Mouse (Mus musculus) liver, embryonic 11.5 days (tissue): ENCODE measurements around the gene Mpv17l2. TPM values are rescaled to one million over a fixed set of nuclear protein-coding genes. Genes with fewer than 3 reads are reported as not detected.
A peak's percentile ranks its signal among the peaks of the same experiment; 100 is the strongest.

Experiments
- ATAC-seq: fragments of 200-750 bp; cut with Nextera tagmentation; replicated peaks from 2 replicates; pipeline ENCODE4 v1.8.0; 2017; ENCODE audit warnings: moderate number of reproducible peaks, mild to moderate bottlenecking, moderate TSS enrichment, moderate library complexity; ENCODE audit not compliant: low FRiP score
- DNase-seq: peaks from one replicate; pipeline ENCODE4 v3.0.0-alpha.2; 2017; ENCODE audit warnings: low spot score
- H3K27ac ChIP-seq: fragments of 300-500 bp; sonication (generic); 2 replicates; pipeline ENCODE4 v1.5.1; 2014; ENCODE audit warnings: mild to moderate bottlenecking, low read depth, low read length, control low read depth
- H3K27me3 ChIP-seq: fragments of 300-500 bp; sonication (generic); replicated peaks from 2 replicates; pipeline ENCODE4 v1.6.1; 2014; ENCODE audit warnings: low read length, mixed read lengths; ENCODE audit not compliant: control insufficient read depth, insufficient read depth
- H3K36me3 ChIP-seq: fragments of 300-500 bp; sonication (generic); 2 replicates; pipeline ENCODE4 v1.6.1; 2014; ENCODE audit warnings: mild to moderate bottlenecking, low read length, moderate library complexity, mixed read lengths; ENCODE audit not compliant: control insufficient read depth, insufficient read depth
- H3K4me1 ChIP-seq: fragments of 300-500 bp; sonication (generic); replicated peaks from 2 replicates; pipeline ENCODE4 v1.6.1; 2014; ENCODE audit warnings: low read length, mixed read lengths; ENCODE audit not compliant: control insufficient read depth, insufficient read depth
- H3K4me2 ChIP-seq: fragments of 300-500 bp; sonication (generic); 2 replicates; pipeline ENCODE4 v1.6.1; 2014; ENCODE audit warnings: mild to moderate bottlenecking, control low read depth, moderate library complexity
- H3K4me3 ChIP-seq: fragments of 300-500 bp; sonication (generic); 2 replicates; pipeline ENCODE4 v1.5.1; 2014; ENCODE audit warnings: low read depth, low read length, control low read depth
- H3K9ac ChIP-seq: fragments of 300-500 bp; sonication (generic); 2 replicates; pipeline ENCODE4 v1.6.1; 2014; ENCODE audit warnings: low read depth, low read length, control low read depth
- H3K9me3 ChIP-seq: fragments of 300-500 bp; sonication (generic); 2 replicates; pipeline ENCODE4 v1.6.1; 2016; ENCODE audit warnings: low read length, inconsistent platforms, mixed read lengths; ENCODE audit not compliant: control insufficient read depth
- WGBS: fragments of 180-500 bp; shearing (Covaris S2); extraction: QIAGEN DNeasy Blood & Tissue Kit; methylation state at CpG from one replicate; pipeline ENCODE4 v1.1.7; 2014; 5-methylcytosine and 5-hydroxymethylcytosine counted together
- polyA plus RNA-seq: library from polyadenylated mRNA; unstranded; fragments of >200 nt; fragmentation: Nextera tagmentation; extraction: Ambion mirVana; gene quantifications from 2 replicates; pipeline ENCODE4 v1.2.1, GENCODE M21; 2014

The Mpv17l2 gene
- polyA plus RNA-seq, 1 experiment from 2014 or later: 67.7 TPM

DNA sequence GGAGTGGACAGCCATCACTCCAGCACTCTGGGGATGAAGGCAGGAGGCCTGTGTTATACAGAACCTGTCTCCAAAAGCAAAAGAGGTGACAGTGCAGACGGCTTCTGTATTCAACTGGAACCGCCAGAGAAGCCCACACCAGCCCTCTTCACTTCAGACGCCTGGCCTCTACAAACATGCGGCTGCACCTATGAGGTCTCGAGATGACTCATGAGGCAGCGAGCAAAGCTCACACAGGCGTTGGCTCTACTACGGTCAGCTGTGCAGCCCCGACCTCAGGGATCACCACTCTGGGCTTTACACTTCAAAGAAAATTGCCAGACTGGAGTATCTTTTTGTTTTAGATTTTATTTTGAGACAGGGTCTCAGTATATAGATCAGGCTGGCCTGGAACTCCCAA is 12.1 kb upstream of the Mpv17l2 start:
- Histone ChIP-seq H3K36me3 (peaks cover 34% of the 10 kb centered on the region), H3K9ac (no peak overlapping the region), H3K27me3 (no peaks in the 10 kb centered on the region), H3K27ac (no peak overlapping the region), H3K4me2 (no peak overlapping the region), H3K4me3 (no peak overlapping the region), H3K9me3 (no peaks in the 10 kb centered on the region), H3K4me1 (peaks cover 34% of the 10 kb centered on the region)
- ATAC-seq (no peak), DNase-seq (no peak)
- 93% methylated on average over 9 of the region's 9 CpGs for WGBS

GRCm38 (mm10) chr8:70772075-70772474 is 11.3 kb upstream of the Mpv17l2 start:
- peaks cover 34% of the 10 kb centered on the region for H3K36me3 ChIP-seq
- no peaks in the 10 kb centered on the region for H3K27me3 ChIP-seq
- H3K4me1 ChIP-seq: peaks cover 36% of the 10 kb centered on the region

DNA sequence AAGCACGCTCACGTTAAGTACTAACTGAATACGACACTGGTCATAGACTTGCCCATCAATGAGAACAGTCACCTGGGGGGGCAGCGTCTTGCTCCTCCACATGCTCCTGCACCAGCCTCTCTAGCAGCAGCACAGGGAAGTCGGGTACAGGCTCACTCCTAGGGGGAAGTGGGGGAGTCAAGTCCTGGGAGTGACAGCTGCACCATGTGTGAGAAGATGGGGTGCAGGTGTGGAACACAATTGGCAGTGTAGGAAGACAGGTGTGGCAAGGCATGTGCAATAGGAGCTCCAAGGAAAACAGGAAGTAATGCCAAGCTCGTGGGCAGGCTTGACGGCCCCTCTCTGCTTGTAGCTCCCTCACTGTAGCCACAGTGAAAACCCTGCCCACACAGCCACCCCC is 10.5 kb upstream of the Mpv17l2 start:
- 77% methylated on average over 7 of the region's 7 CpGs for WGBS
- Histone ChIP-seq H3K4me3 (no peak overlapping the region), H3K4me1 (peaks cover 44% of the 10 kb centered on the region), H3K27me3 (no peaks in the 10 kb centered on the region), H3K27ac (no peak overlapping the region), H3K9ac (0 out of 2 replicates have a peak overlapping the region, but pooled peaks have one; percentile 16), H3K4me2 (no peak overlapping the region), H3K36me3 (peaks cover 34% of the 10 kb centered on the region), H3K9me3 (no peaks in the 10 kb centered on the region)
- DNase-seq: no peak
- ATAC-seq: no peak

More at GRCm38 (mm10) chr8:70772075-70772474, 11.3 kb upstream of the Mpv17l2 start:
- ATAC-seq (no peak), DNase-seq (no peak)
- Histone ChIP-seq H3K4me2 (no peak overlapping the region), H3K9ac (no peak overlapping the region), H3K27ac (no peak overlapping the region), H3K9me3 (no peaks in the 10 kb centered on the region), H3K4me3 (no peak overlapping the region)
- 89% methylated on average over 13 of the region's 13 CpGs for WGBS

DNA sequence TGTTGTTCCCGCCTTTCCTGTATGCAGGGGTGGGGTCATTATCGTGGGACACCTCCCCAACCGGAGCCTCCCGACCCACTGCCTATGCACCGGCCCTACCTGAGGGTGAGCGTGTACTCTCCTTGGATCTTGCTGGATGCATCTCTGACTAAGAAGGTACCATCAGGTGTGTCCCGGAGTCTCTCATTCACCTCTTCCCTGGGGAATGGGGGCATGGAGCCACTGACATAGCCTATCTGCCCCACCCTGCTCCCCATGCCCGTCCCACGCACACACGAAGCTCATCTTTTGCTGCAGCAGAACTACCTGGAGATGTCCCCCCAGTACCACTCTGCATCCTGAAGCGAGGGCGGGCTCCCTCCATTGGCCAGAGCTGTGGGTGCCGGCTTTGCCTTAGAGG is 10.0 kb upstream of the Mpv17l2 start:
- Histone ChIP-seq H3K9me3 (no peaks in the 10 kb centered on the region), H3K4me1 (peaks cover 48% of the 10 kb centered on the region), H3K9ac (0 out of 2 replicates have a peak overlapping the region, but pooled peaks have one; percentile 16), H3K4me2 (no peak overlapping the region), H3K27me3 (no peaks in the 10 kb centered on the region), H3K4me3 (no peak overlapping the region), H3K36me3 (peaks cover 34% of the 10 kb centered on the region), H3K27ac (no peak overlapping the region)
- DNase-seq (no peak), ATAC-seq (no peak)
- 88% methylated on average over 13 of the region's 13 CpGs for WGBS

GRCm38 (mm10) chr8:70769858-70770257 is 9.1 kb upstream of the Mpv17l2 start:
- WGBS: 46% methylated on average over 12 of the region's 12 CpGs
- peak overlapping the region; percentile 42 for H3K27ac ChIP-seq
- H3K4me3 ChIP-seq: no peak overlapping the region
- ATAC-seq (peak; percentile 62), DNase-seq (no peak)
- H3K27me3 ChIP-seq: no peaks in the 10 kb centered on the region
- no peaks in the 10 kb centered on the region for H3K9me3 ChIP-seq
- peak overlapping the region; percentile 49 for H3K9ac ChIP-seq
- H3K36me3 ChIP-seq: peaks cover 32% of the 10 kb centered on the region
- peak overlapping the region; percentile 39 for H3K4me2 ChIP-seq
- peaks cover 49% of the 10 kb centered on the region for H3K4me1 ChIP-seq

DNA sequence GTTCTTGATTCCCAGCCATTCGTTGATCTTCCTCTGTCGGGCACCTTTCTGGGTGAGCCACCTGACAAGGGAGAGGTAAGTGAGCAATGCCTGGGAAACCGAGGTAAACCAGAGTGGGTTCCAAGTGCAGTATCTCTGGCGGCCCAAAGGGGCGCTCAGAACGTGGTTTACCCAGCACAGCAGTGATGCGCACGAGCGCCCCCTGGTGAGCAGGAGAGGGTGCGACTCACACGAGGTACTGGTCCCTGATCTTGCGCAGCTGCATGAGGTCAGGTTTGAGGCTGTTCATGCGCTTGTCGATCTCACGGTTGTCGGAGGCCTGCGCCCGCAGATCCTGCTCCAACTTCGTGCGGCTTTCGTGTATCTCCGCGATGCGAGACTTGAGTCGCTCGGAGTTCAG is 8.6 kb upstream of the Mpv17l2 start:
- Histone ChIP-seq H3K4me2 (peak overlapping the region; percentile 39), H3K27me3 (no peaks in the 10 kb centered on the region), H3K9me3 (no peaks in the 10 kb centered on the region), H3K36me3 (peaks cover 29% of the 10 kb centered on the region), H3K27ac (peak overlapping the region; percentile 42), H3K9ac (peak overlapping the region; percentile 49), H3K4me3 (0 out of 2 replicates have a peak overlapping the region, but pooled peaks have one; percentile 6), H3K4me1 (peaks cover 52% of the 10 kb centered on the region)
- DNase-seq (peak; percentile 91), ATAC-seq (peak; percentile 79)
- 5% methylated on average over 26 of the region's 26 CpGs for WGBS

DNA sequence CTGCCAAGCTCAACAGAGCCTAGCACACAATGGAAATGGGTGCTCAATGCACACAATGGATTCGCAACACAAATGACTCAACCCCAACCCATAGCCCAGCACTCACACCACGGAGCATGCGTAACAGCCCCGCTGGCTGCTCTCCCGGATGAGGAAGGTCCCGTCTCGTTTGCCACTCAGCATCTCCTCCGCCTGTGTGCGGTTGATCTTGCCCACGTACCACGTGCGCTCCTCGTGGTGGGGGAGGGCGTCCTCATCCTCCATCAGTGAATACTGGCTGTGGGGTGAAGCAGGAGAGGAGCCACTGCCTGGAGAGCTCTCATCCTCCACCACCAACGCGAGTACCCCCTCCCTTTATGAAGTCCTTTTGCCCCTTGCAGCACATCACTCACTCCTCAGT is 8.2 kb upstream of the Mpv17l2 start:
- 84% methylated on average over 16 of the region's 16 CpGs for WGBS
- peak overlapping the region; percentile 5; the same call in 1 of the 2 replicates for H3K4me2 ChIP-seq
- no peaks in the 10 kb centered on the region for H3K9me3 ChIP-seq
- peak overlapping the region; percentile 20; the same call in 1 of the 2 replicates for H3K4me3 ChIP-seq
- DNase-seq (no peak), ATAC-seq (no peak)
- peak overlapping the region; percentile 42 for H3K27ac ChIP-seq
- no peak overlapping the region for H3K9ac ChIP-seq
- peaks cover 53% of the 10 kb centered on the region for H3K4me1 ChIP-seq
- peaks cover 27% of the 10 kb centered on the region for H3K36me3 ChIP-seq
- no peaks in the 10 kb centered on the region for H3K27me3 ChIP-seq

DNA sequence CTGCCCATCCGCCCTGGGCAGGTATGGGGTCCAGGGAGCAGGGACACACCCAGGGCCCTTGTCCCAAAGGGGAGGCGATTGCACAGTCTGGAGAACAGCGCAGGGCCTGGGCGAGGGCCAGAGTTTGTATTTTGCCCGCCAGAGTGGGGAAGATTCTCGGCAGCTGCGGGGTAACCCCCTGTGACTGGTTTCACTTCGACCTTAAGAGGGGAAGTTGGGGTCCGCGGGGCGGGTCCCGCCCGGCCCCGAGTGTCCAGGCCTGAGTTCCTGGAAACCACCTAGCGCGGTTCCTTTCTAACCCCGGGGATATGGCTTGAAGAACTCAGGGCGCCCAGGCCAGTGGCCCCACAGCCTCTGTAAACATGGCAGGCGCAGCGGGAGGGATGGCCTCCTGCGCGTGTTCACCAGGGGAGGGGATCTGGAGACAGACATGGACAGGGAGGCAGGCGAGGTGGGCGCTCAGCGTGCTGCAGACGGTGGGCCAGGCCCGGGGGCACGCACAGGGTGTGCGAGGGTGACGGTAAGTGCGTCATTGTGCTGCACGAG is 7.6 kb upstream of the Mpv17l2 start:
- Histone ChIP-seq H3K4me1 (peaks cover 58% of the 10 kb centered on the region), H3K9ac (no peak overlapping the region), H3K27ac (no peak overlapping the region), H3K4me2 (peak overlapping the region; percentile 9; the same call in 1 of the 2 replicates), H3K27me3 (no peaks in the 10 kb centered on the region), H3K36me3 (peaks cover 20% of the 10 kb centered on the region), H3K9me3 (no peaks in the 10 kb centered on the region), H3K4me3 (no peak overlapping the region)
- 91% methylated on average over 32 of the region's 32 CpGs for WGBS
- DNase-seq (no peak), ATAC-seq (no peak)

DNA sequence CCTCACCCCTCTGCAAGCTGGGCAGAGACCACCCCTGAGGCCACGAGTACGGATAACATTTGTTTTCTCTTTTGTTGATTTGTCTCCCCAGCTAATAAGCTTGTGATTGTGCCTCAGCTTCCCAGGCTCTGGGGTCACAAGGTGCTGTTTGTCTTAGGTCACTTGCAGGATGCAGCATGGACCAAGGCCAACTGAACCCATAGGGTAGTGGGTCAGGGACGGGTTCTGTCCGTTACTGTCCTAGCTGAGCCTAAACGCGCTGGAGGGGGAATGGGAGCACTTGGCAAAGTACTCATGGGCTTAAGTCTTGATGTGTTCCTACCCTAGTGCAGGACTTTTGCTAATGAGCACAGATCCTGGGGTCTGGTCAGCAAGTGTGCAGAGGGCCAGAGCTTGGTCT is 6.8 kb upstream of the Mpv17l2 start:
- H3K4me2 ChIP-seq: no peak overlapping the region; the same call in 1 of the 2 replicates
- peak overlapping the region; percentile 22; the same call in 1 of the 2 replicates for H3K9ac ChIP-seq
- no peak overlapping the region for H3K4me3 ChIP-seq

More for the DNA sequence above, 6.8 kb upstream of the Mpv17l2 start:
- Histone ChIP-seq H3K27me3 (no peaks in the 10 kb centered on the region), H3K4me1 (peaks cover 62% of the 10 kb centered on the region), H3K27ac (no peak overlapping the region; the same call in 1 of the 2 replicates), H3K36me3 (peaks cover 20% of the 10 kb centered on the region), H3K9me3 (no peaks in the 10 kb centered on the region)
- DNase-seq: no peak
- WGBS: 76% methylated on average over 6 of the region's 6 CpGs
- ATAC-seq: no peak
